ENCODE assay signal across 19 mouse cellular contexts in genomic region chr9:21008007-21008406, GRCm38 (mm10). TPM values are rescaled to one million over a fixed set of nuclear protein-coding genes. Genes with fewer than 3 reads are reported as not detected.
DNase-seq lines count a peak whose midpoint lies in the region; ATAC-seq lines count a peak whose summit lies in the region.
"Had no signal": no experiment of that assay in that cellular context is flagged by ENCODE, and none has a peak within 500 bp of the region (broad histone marks: within the 10 kb centered on the region; RNA-seq: fewer than 3 reads in every experiment).

No protein-coding gene starts in this region.

- no peak overlapping the region for H3K4me3 ChIP-seq in liver, embryonic 12.5 days
- H3K4me3 ChIP-seq in liver, embryonic 13.5 days (replicated peaks), result no peak overlapping the region
- H3K4me3 ChIP-seq: embryonic facial prominence, embryonic 12.5 days; heart, embryonic 10.5 days; midbrain, embryonic 15.5 days; neural tube, embryonic 12.5 days had no signal

- no peaks in the 10 kb centered on the region for H3K27me3 ChIP-seq in liver, embryonic 12.5 days (replicated peaks)
- no peaks in the 10 kb centered on the region for H3K27me3 ChIP-seq in liver, embryonic 13.5 days
- H3K27me3 ChIP-seq: midbrain, embryonic 15.5 days had no signal

- intact Hi-C loops in left cerebral cortex, postnatal 25 days (cut with DNase I), result no loop called here

- H3K4me1 ChIP-seq in liver, embryonic 12.5 days, result peaks cover 24% of the 10 kb centered on the region
- peaks cover 45% of the 10 kb centered on the region for H3K4me1 ChIP-seq in liver, embryonic 13.5 days (replicated peaks)

- peak; percentile 33 for DNase-seq in CD4-positive, CD25-positive, alpha-beta regulatory T cell, adult 2 months (ENCODE audit: low read depth, low spot score)
- DNase-seq in liver, result peak; percentile 16
- DNase-seq in ES-CJ7 (ENCODE audit: low read depth, low spot score), result peak; percentile 57
- no peak for DNase-seq in liver, embryonic 13.5 days
- DNase-seq in right cerebral cortex, postnatal 14 days, result no peak
- no peak for DNase-seq in left cerebral cortex, postnatal 25 days (ENCODE audit: low spot score in 2 of 2)
- DNase-seq: cerebellum, postnatal 10 days; gastrocnemius, postnatal 14 days; heart, postnatal 4 days; kidney, postnatal 10 days had no signal

- 80% methylated on average over 7 of the region's 7 CpGs for WGBS in liver, embryonic 12.5 days (ENCODE audit: insufficient replicate concordance)
- 70% methylated on average over 7 of the region's 7 CpGs for WGBS in liver, embryonic 13.5 days (ENCODE audit: insufficient replicate concordance)

- peaks cover 52% of the 10 kb centered on the region for H3K36me3 ChIP-seq in liver, embryonic 12.5 days
- peaks cover 46% of the 10 kb centered on the region for H3K36me3 ChIP-seq in liver, embryonic 13.5 days

- H3K27ac ChIP-seq in liver, embryonic 12.5 days, result no peak overlapping the region
- 0 out of 2 replicates have a peak overlapping the region, but pooled peaks have one; percentile 22 for H3K27ac ChIP-seq in liver, embryonic 13.5 days
- H3K27ac ChIP-seq: embryonic facial prominence, embryonic 12.5 days; heart, embryonic 10.5 days; midbrain, embryonic 15.5 days; neural tube, embryonic 12.5 days had no signal

- H3K4me2 ChIP-seq in liver, embryonic 12.5 days, result no peak overlapping the region
- no peak overlapping the region for H3K4me2 ChIP-seq in liver, embryonic 13.5 days
- H3K4me2 ChIP-seq: embryonic facial prominence, embryonic 12.5 days; midbrain, embryonic 15.5 days; neural tube, embryonic 12.5 days had no signal

- H3K9me3 ChIP-seq in liver, embryonic 12.5 days (replicated peaks), result no peaks in the 10 kb centered on the region
- no peaks in the 10 kb centered on the region for H3K9me3 ChIP-seq in liver, embryonic 13.5 days (replicated peaks)
- H3K9me3 ChIP-seq: embryonic facial prominence, embryonic 12.5 days; heart, embryonic 10.5 days; midbrain, embryonic 15.5 days; neural tube, embryonic 12.5 days had no signal

- no peak overlapping the region for H3K9ac ChIP-seq in liver, embryonic 12.5 days
- H3K9ac ChIP-seq in liver, embryonic 13.5 days, result no peak overlapping the region
- H3K9ac ChIP-seq: embryonic facial prominence, embryonic 12.5 days; midbrain, embryonic 15.5 days; neural tube, embryonic 12.5 days had no signal

- ATAC-seq in CD4-positive, CD25-positive, alpha-beta regulatory T cell, adult 4 months, result no peak
- no peak for ATAC-seq in liver, embryonic 12.5 days
- ATAC-seq in liver, embryonic 13.5 days (ENCODE audit: low read depth), result no peak
- ATAC-seq: activated CD4-positive, CD25-positive, alpha-beta regulatory T cell, adult 4 months; inflammation-experienced regulatory T-cells, adult 6 months; midbrain, embryonic 15.5 days had no signal

RNA-seq across cellular contexts. Expression of gene Mrpl4, which starts 5.5 kb away (rescaled TPM):
- polyA plus RNA-seq in CD4-positive, CD25-positive, alpha-beta regulatory T cell, adult 4 months (2017; shearing (Covaris generic)), result 100 to 1,000 TPM in 1 of 2 experiments, 10 to 100 TPM in 1; 94.9 to 122 TPM
- polyA plus RNA-seq in liver, embryonic 12.5 days (2016; fragmentation: Nextera tagmentation; extraction: Ambion mirVana), result 89.3 and 91.4 TPM in 2 replicates
- 81.2 and 84.0 TPM in 2 replicates for polyA plus RNA-seq in liver, embryonic 13.5 days (2015; fragmentation: Nextera tagmentation; extraction: Ambion mirVana)
- 10 to 100 TPM; 61.5 to 64.2 TPM for total RNA-seq in left cerebral cortex, postnatal 25 days (2021)

RNA-seq across cellular contexts. Expression of gene Icam1, which starts 7.8 kb away (rescaled TPM):
- 100 to 1,000 TPM in 1 of 2 experiments, 10 to 100 TPM in 1; 66.8 to 106 TPM for polyA plus RNA-seq in CD4-positive, CD25-positive, alpha-beta regulatory T cell, adult 4 months (2017; shearing (Covaris generic))
- 9.9 TPM in 2 replicates for polyA plus RNA-seq in liver, embryonic 12.5 days (2016; fragmentation: Nextera tagmentation; extraction: Ambion mirVana)
- 9.6 and 9.7 TPM in 2 replicates for polyA plus RNA-seq in liver, embryonic 13.5 days (2015; fragmentation: Nextera tagmentation; extraction: Ambion mirVana)
- total RNA-seq in left cerebral cortex, postnatal 25 days (2021), result 1 to 10 TPM; 3.3 to 3.5 TPM

RNA-seq across cellular contexts. Expression of gene Icam4, which starts 21.2 kb away (rescaled TPM):
- polyA plus RNA-seq in CD4-positive, CD25-positive, alpha-beta regulatory T cell, adult 4 months (2017; shearing (Covaris generic)), result 1 to 10 TPM; 2.7 to 3.5 TPM
- 231 and 238 TPM in 2 replicates for polyA plus RNA-seq in liver, embryonic 12.5 days (2016; fragmentation: Nextera tagmentation; extraction: Ambion mirVana)
- 244 and 254 TPM in 2 replicates for polyA plus RNA-seq in liver, embryonic 13.5 days (2015; fragmentation: Nextera tagmentation; extraction: Ambion mirVana)
- total RNA-seq in left cerebral cortex, postnatal 25 days (2021), result 1 to 10 TPM in 1 of 2 experiments, under 1 TPM in 1; 0.80 to 1.1 TPM

RNA-seq across cellular contexts. Expression of gene Icam5, which starts 23.9 kb away (rescaled TPM):
- polyA plus RNA-seq in CD4-positive, CD25-positive, alpha-beta regulatory T cell, adult 4 months (2017; shearing (Covaris generic)), result under 1 TPM in 1 of 2 experiments, not detected in 1; 0.20 TPM
- polyA plus RNA-seq in liver, embryonic 12.5 days (2016; fragmentation: Nextera tagmentation; extraction: Ambion mirVana), result 0.42 and 0.45 TPM in 2 replicates
- polyA plus RNA-seq in liver, embryonic 13.5 days (2015; fragmentation: Nextera tagmentation; extraction: Ambion mirVana), result 0.21 and 0.29 TPM in 2 replicates
- total RNA-seq in left cerebral cortex, postnatal 25 days (2021), result 100 to 1,000 TPM; 236 to 267 TPM
- total RNA-seq: heart, postnatal 4 days had no signal
- polyA plus RNA-seq: activated CD4-positive, CD25-positive, alpha-beta regulatory T cell, adult 4 months; stomach, embryonic 14.5 days had no signal

RNA-seq across cellular contexts. Expression of gene S1pr2, which starts 31.4 kb away (rescaled TPM):
- 1 to 10 TPM; 3.2 to 5.6 TPM for polyA plus RNA-seq in CD4-positive, CD25-positive, alpha-beta regulatory T cell, adult 4 months (2017; shearing (Covaris generic))
- polyA plus RNA-seq in liver, embryonic 12.5 days (2016; fragmentation: Nextera tagmentation; extraction: Ambion mirVana), result 6.6 and 6.7 TPM in 2 replicates
- polyA plus RNA-seq in liver, embryonic 13.5 days (2015; fragmentation: Nextera tagmentation; extraction: Ambion mirVana), result 4.7 and 4.8 TPM in 2 replicates
- total RNA-seq in left cerebral cortex, postnatal 25 days (2021), result 1 to 10 TPM; 2.2 to 2.8 TPM

Comparison
In these comparisons a context has a peak if more than half of its experiments do, and no peak if none do; other contexts are left out.
1. DNase-seq: peak in CD4-positive, CD25-positive, alpha-beta regulatory T cell, adult 2 months (single experiment), liver (single experiment) and ES-CJ7 (single experiment); none in liver, embryonic 13.5 days (single experiment), right cerebral cortex, postnatal 14 days (single experiment) and left cerebral cortex, postnatal 25 days (0 of 2).
2. RNA of gene Icam4, which starts 21.2 kb away (polyA plus RNA-seq): 244 to 254 TPM in liver, embryonic 13.5 days and 231 to 238 TPM in liver, embryonic 12.5 days; 2.7 to 3.5 TPM in CD4-positive, CD25-positive, alpha-beta regulatory T cell, adult 4 months; every median in the first group is over 10 times any median in the second.